In genomic region chr1:74331046-74331681, GRCm38 (mm10) we compare ENCODE assay signal across 7 mouse cellular contexts. TPM values are rescaled to one million over a fixed set of nuclear protein-coding genes. Genes with fewer than 3 reads are reported as not detected.
DNase-seq lines count a peak whose midpoint lies in the region; ATAC-seq lines count a peak whose summit lies in the region.

No protein-coding gene starts in this region.

- H3K9me3 ChIP-seq in midbrain, embryonic 10.5 days (replicated peaks): no peaks in the 10 kb centered on the region
- H3K9me3 ChIP-seq in midbrain, embryonic 16.5 days (replicated peaks; ENCODE audit: control insufficient read depth, low read length, poor library complexity, severe bottlenecking): no peaks in the 10 kb centered on the region
- H3K9me3 ChIP-seq in stomach, embryonic 16.5 days (replicated peaks; ENCODE audit: control insufficient read depth, low read length): no peaks in the 10 kb centered on the region

- 82% methylated on average over 4 of the region's 4 CpGs for WGBS in midbrain, embryonic 10.5 days
- WGBS in midbrain, embryonic 16.5 days: 70% methylated on average over 4 of the region's 4 CpGs
- 53% methylated on average over 4 of the region's 4 CpGs for WGBS in stomach, embryonic 16.5 days

- intact Hi-C loops in left cerebral cortex, postnatal 36 days (cut with DNase I): loop anchor here (5.0 kb wide), 1 partner anchor 56 kb away; no protein-coding TSS in a partner anchor

- H3K27me3 ChIP-seq in midbrain, embryonic 10.5 days (ENCODE audit: low read depth, poor library complexity, severe bottlenecking): 0 out of 2 replicates have a peak, but pooled peaks cover 7% of the 10 kb centered on the region
- no peaks in the 10 kb centered on the region for H3K27me3 ChIP-seq in midbrain, embryonic 16.5 days (ENCODE audit: control insufficient read depth, insufficient read depth, low read depth, low read length)
- H3K27me3 ChIP-seq in stomach, embryonic 16.5 days (ENCODE audit: control insufficient read depth, insufficient read depth, low read length): no peaks in the 10 kb centered on the region

- no peak overlapping the region for H3K4me3 ChIP-seq in midbrain, embryonic 10.5 days
- H3K4me3 ChIP-seq in midbrain, embryonic 16.5 days (ENCODE audit: low read depth, low read length): no peak overlapping the region
- H3K4me3 ChIP-seq in stomach, embryonic 16.5 days (replicated peaks; ENCODE audit: low read length): no peak overlapping the region

- H3K27ac ChIP-seq in midbrain, embryonic 10.5 days (replicated peaks): peak overlapping the region; percentile 42; the same call in 1 of the 2 replicates
- H3K27ac ChIP-seq in midbrain, embryonic 16.5 days (ENCODE audit: low read length): no peak overlapping the region
- peak overlapping the region; percentile 77 for H3K27ac ChIP-seq in stomach, embryonic 16.5 days (ENCODE audit: low read length)

- H3K36me3 ChIP-seq in midbrain, embryonic 10.5 days: no peaks in the 10 kb centered on the region
- H3K36me3 ChIP-seq in midbrain, embryonic 16.5 days (ENCODE audit: control insufficient read depth, insufficient read depth, low read length): no peaks in the 10 kb centered on the region
- no peaks in the 10 kb centered on the region for H3K36me3 ChIP-seq in stomach, embryonic 16.5 days (ENCODE audit: control insufficient read depth, insufficient read depth, low read length)

- peaks cover 44% of the 10 kb centered on the region for H3K4me1 ChIP-seq in midbrain, embryonic 10.5 days
- H3K4me1 ChIP-seq in midbrain, embryonic 16.5 days (ENCODE audit: control insufficient read depth, insufficient read depth, low read length): peaks cover 15% of the 10 kb centered on the region
- peaks cover 25% of the 10 kb centered on the region for H3K4me1 ChIP-seq in stomach, embryonic 16.5 days (ENCODE audit: control insufficient read depth, insufficient read depth, low read length)

- H3K9ac ChIP-seq in midbrain, embryonic 16.5 days (ENCODE audit: low read depth, low read length): no peak overlapping the region
- H3K9ac ChIP-seq in stomach, embryonic 16.5 days (ENCODE audit: low read length): no peak overlapping the region

- DNase-seq in midbrain, embryonic 10.5 days (ENCODE audit: low spot score): no peak
- DNase-seq in heart, adult 8-10 months (ENCODE audit: low spot score): peak; percentile 67
- peak; percentile 10 to 62 for DNase-seq in kidney, postnatal 25 days
- DNase-seq in left cerebral cortex, postnatal 36 days (ENCODE audit: low spot score in 2 of 2): no peak
- DNase-seq in embryo, embryonic 11 days: no peak

- H3K4me2 ChIP-seq in midbrain, embryonic 16.5 days (ENCODE audit: low read length): no peak overlapping the region
- H3K4me2 ChIP-seq in stomach, embryonic 16.5 days (ENCODE audit: low read depth, low read length): no peak overlapping the region

- ATAC-seq in midbrain, embryonic 16.5 days: no peak
- ATAC-seq in stomach, embryonic 16.5 days (ENCODE audit: insufficient read depth, low FRiP score): no peak

RNA-seq across cellular contexts. Expression of gene Tmbim1, which starts 25.7 kb away (rescaled TPM):
- polyA plus RNA-seq in midbrain, embryonic 10.5 days (2016; fragmentation: Nextera tagmentation; extraction: Ambion mirVana): 8.6 TPM in 2 replicates
- polyA plus RNA-seq in midbrain, embryonic 16.5 days (2015; fragmentation: Nextera tagmentation; extraction: Ambion mirVana): 6.2 and 8.4 TPM in 2 replicates
- 10 to 100 TPM; 40.4 to 45.1 (median 44.2) TPM for total RNA-seq in heart, adult 8-10 months (2022)
- polyA plus RNA-seq in stomach, embryonic 16.5 days (2015; fragmentation: Nextera tagmentation; extraction: Ambion mirVana): 105 and 150 TPM in 2 replicates
- total RNA-seq in left cerebral cortex, postnatal 36 days (2021): 10 to 100 TPM; 21.5 to 26.4 TPM

RNA-seq across cellular contexts. Expression of gene Catip, which starts 30.7 kb away (rescaled TPM):
- 0.12 and 0.22 TPM in 2 replicates for polyA plus RNA-seq in midbrain, embryonic 10.5 days (2016; fragmentation: Nextera tagmentation; extraction: Ambion mirVana)
- polyA plus RNA-seq in midbrain, embryonic 16.5 days (2015; fragmentation: Nextera tagmentation; extraction: Ambion mirVana): 2.0 and 2.5 TPM in 2 replicates
- total RNA-seq in heart, adult 8-10 months (2022): under 1 TPM; 0.17 to 0.37 (median 0.25) TPM
- polyA plus RNA-seq in stomach, embryonic 16.5 days (2015; fragmentation: Nextera tagmentation; extraction: Ambion mirVana): 0.66 and 0.77 TPM in 2 replicates
- total RNA-seq in left cerebral cortex, postnatal 36 days (2021): 1 to 10 TPM; 1.3 TPM

RNA-seq across cellular contexts. Expression of gene Slc11a1, which starts 43.8 kb away (rescaled TPM):
- polyA plus RNA-seq in midbrain, embryonic 10.5 days (2016; fragmentation: Nextera tagmentation; extraction: Ambion mirVana): 1.4 and 2.2 TPM in 2 replicates
- polyA plus RNA-seq in midbrain, embryonic 16.5 days (2015; fragmentation: Nextera tagmentation; extraction: Ambion mirVana): 1.2 and 2.4 TPM in 2 replicates
- total RNA-seq in heart, adult 8-10 months (2022): 1 to 10 TPM; 3.9 to 6.6 (median 5.1) TPM
- 7.7 and 8.7 TPM in 2 replicates for polyA plus RNA-seq in stomach, embryonic 16.5 days (2015; fragmentation: Nextera tagmentation; extraction: Ambion mirVana)
- 1 to 10 TPM; 2.6 to 5.1 TPM for total RNA-seq in left cerebral cortex, postnatal 36 days (2021)

RNA-seq across cellular contexts. Expression of gene Pnkd, which starts 46.4 kb away (rescaled TPM):
- polyA plus RNA-seq in midbrain, embryonic 10.5 days (2016; fragmentation: Nextera tagmentation; extraction: Ambion mirVana): 99.5 and 107 TPM in 2 replicates
- 117 and 125 TPM in 2 replicates for polyA plus RNA-seq in midbrain, embryonic 16.5 days (2015; fragmentation: Nextera tagmentation; extraction: Ambion mirVana)
- total RNA-seq in heart, adult 8-10 months (2022): 100 to 1,000 TPM; 125 to 142 (median 135) TPM
- 108 and 119 TPM in 2 replicates for polyA plus RNA-seq in stomach, embryonic 16.5 days (2015; fragmentation: Nextera tagmentation; extraction: Ambion mirVana)
- total RNA-seq in left cerebral cortex, postnatal 36 days (2021): 100 to 1,000 TPM; 151 to 166 TPM

RNA-seq across cellular contexts. Expression of gene Aamp, which starts 46.6 kb away (rescaled TPM):
- polyA plus RNA-seq in midbrain, embryonic 10.5 days (2016; fragmentation: Nextera tagmentation; extraction: Ambion mirVana): 241 and 246 TPM in 2 replicates
- polyA plus RNA-seq in midbrain, embryonic 16.5 days (2015; fragmentation: Nextera tagmentation; extraction: Ambion mirVana): 205 and 212 TPM in 2 replicates
- 100 to 1,000 TPM in 2 of 4 experiments, 10 to 100 TPM in 2; 95.4 to 107 (median 99.6) TPM for total RNA-seq in heart, adult 8-10 months (2022)
- polyA plus RNA-seq in stomach, embryonic 16.5 days (2015; fragmentation: Nextera tagmentation; extraction: Ambion mirVana): 227 and 252 TPM in 2 replicates
- 100 to 1,000 TPM; 139 to 143 TPM for total RNA-seq in left cerebral cortex, postnatal 36 days (2021)

Comparison
In these comparisons a context has a peak if more than half of its experiments do, and no peak if none do; other contexts are left out.
1. DNase-seq: peak in heart, adult 8-10 months (single experiment) and kidney, postnatal 25 days (2 of 2); none in midbrain, embryonic 10.5 days (single experiment), left cerebral cortex, postnatal 36 days (0 of 2) and embryo, embryonic 11 days (single experiment).
2. RNA of gene Tmbim1, which starts 25.7 kb away (polyA plus RNA-seq): 105 to 150 TPM in stomach, embryonic 16.5 days; 8.6 TPM in midbrain, embryonic 10.5 days and 6.2 to 8.4 TPM in midbrain, embryonic 16.5 days; every median in the first group is over 10 times any median in the second.